Mouse (Mus musculus) c-Kit-positive CD71-positive TER-119-negative erythroid progenitor cells, embryonic 14.5 days (primary cell): ENCODE results near the gene Adgrg1.

ENCODE experiments used
- DNase-seq: peaks from one replicate; pipeline ENCODE4 v3.0.0-alpha.2; 2013; ENCODE audit warnings: low read depth

The Adgrg1 gene

DNA sequence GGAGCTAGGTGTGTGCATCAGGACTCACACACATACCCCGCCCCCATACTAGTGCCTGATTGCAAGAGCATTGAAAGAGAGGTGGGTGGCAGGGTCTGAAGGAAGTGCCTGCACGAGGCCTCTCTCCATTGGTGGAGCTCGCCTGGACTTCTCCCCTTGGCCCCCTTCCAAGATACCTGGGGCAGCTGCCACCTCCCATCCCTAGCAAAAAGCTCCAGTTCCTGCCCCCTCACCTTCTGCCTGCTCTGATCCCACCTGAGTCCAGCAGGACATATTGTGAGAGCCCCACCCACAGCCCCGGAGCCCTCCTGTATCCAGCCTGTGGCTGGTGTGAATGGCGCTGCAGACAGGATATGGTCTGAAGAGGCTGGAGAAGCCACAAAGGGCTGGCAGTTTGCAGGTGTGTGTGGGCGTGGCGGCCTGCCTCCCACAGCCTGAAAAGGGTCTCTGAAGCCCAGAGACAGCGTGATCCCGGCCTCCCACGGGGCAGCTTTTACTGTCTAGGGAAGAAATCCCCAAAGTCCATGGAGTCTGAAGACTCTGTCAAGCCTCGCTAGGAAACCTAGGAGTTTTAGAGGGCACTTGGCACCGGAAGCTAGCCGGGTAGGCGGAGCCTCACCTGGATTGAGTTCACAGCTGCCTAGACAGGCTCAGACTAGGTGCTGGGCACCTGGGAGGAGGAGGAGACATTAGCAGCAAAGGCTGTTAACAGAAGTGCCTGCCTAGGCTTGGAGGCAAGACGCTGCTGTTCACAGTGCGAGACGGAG lies 2.3 kb downstream of the Adgrg1 start:
- DNase-seq: no peak

DNA sequence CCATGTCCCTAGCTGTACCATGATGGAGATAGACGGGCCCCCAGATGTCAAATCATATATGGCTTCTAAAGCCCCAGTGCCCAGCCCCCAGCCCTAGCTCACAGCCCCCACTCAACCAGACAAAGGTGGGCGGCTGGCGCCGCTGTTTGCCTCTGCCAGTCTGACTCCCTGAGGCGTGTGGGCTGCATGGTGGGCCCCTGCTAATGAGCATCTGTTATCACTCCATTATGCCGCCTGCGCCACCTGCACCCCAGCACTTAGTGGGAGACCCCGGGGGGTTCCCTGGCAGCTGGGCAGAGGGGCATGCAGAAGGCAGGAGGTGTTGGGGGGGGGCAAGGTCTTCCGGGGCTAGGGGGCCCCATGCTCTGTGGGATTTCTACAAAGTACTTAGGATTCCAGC lies 3.6 kb downstream of the Adgrg1 start:
- DNase-seq: no peak

DNA sequence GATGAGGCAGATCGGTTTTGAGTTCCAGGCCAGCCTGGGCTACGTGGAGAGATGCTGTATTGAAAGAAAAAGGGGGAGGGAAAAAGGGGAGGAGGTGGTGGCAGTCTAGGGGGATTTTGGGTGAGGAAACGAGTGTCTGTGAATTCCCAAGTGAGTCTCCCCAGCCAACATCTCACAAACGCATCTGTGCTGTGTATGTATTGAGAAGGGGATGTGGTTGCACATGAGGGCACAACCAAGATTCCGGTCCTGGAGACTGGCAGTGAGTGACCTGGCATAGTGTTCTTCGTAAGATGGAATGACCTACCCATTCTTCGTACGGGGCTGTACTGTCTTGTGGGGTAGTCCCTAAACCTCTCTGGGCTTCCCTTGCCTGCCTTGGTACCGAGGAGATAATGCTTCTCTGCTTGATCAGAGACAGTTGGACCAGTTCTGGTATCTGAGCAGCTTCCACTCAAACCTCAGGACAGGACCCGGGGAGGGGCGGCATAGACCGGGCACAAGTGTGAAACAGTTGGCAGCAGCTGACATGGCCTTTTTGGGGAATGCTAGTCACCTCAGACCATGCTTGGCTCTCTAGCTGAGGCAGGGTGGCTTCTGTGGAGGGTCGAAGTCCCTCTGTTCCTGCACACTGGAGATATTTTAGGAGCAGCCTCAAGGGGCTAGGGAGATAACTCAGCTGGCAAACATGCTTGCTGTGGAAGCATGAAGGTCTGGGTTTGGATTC lies 4.2 kb downstream of the Adgrg1 start:
- no peak for DNase-seq

DNA sequence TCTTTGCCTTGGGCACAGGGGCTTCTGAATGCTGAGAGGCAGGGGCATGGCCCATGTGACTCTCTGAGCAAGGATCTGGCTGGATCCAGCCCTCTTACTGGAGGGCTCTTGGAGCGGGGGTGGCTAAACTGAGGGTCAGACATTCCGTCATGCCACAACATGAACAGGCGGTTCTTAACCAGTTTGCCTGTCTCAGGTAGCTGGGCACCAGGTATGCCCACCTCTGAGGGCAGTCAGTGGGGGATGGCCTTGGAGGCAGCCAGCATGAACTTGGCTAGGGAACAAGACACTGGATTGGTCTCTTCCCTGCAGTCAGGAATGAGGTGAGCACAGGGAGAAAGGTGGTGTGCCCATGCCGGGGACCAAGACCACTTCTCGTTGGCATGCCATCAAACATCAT lies 5.6 kb downstream of the Adgrg1 start:
- no peak for DNase-seq

DNA sequence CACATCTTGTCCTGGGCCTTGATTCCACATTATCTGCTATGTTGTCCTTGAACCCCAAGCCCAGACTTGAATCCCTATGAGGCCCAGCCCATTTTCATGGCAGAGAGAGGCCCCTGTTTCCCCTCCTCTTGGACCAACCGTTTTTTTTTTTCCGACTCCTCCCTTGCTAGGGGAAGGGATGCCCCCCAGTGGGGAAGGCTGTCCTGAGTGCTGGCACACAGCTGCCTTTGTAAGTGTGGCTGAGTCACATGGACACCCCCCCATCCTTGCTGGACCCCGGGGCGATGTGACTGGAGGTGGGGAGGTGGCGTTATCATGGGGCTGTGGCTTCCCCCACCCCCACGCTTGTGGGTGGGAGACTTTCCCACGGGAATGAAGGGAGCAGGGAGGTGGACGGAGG lies 6.4 kb downstream of the Adgrg1 start:
- no peak for DNase-seq

DNA sequence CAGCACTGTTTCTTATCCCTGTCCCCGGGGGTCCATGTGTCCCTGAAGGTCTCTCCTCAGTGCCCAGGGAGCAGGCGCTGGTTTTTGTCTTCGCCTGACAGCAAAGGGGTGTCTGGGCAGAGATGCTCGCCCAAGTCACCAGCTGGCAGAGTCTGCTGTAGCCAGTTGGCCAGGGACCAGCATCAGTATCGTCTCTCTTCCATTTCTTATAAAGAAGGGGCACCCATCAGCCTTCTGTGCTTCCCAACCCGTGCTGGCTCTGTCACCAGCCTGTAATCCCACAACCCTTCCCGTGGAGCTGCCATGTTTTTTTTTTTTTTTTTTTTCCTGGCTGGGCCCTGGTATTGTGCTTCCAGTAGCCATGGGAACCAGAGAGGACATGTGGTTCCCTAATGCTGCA lies 7.3 kb downstream of the Adgrg1 start:
- DNase-seq: no peak

DNA sequence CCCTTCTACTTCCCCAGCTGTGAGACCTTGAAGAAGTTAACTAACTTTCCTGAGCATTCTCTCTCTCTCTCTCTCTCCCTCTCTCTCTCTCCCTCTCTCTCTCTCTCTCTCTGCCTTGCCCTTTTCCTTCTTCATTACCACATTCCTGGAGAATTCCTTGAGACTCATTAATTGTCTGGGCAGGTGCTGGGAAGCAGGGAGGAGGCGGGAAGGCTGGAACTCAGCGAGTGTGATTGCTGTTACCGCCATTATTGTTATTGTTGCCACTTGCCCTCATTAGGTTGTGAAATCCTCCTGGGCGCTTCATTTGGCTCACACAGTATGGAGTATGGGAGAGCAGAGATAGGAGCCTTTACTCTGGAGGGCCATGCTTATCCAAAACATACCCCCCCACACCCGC lies 8.6 kb downstream of the Adgrg1 start:
- DNase-seq: no peak

DNA sequence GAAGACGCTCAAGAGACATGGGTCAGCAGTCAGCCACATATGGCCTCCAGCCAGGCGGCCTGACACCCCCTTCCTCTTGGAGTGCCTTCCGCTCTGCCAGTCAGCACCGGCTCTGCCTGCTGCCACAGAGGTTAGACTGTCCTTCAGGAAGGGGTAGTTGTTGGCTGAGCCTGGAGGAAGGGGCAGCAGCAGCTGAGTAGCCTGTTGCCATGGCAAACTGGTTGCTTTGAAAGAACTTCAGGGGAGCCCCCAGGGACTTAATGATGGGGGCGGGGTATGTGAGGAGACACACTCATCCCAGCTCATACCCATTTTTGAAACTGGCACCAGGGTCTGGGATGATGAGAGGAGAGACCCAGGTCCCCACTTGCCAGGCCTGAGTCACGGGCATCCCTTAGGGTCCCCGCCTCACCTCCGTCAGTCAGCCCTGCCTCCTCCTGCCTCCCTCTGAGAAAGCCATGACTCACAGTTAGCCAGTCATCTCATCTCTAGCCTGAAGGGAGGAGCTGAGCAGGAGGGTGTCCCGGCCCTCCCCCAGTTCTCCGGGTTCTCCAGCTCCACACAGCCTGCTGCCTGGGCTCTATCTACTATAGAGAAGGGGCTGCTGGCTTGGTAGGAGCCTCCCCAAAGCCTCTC lies 9.4 kb downstream of the Adgrg1 start:
- DNase-seq: peak; percentile 79

DNA sequence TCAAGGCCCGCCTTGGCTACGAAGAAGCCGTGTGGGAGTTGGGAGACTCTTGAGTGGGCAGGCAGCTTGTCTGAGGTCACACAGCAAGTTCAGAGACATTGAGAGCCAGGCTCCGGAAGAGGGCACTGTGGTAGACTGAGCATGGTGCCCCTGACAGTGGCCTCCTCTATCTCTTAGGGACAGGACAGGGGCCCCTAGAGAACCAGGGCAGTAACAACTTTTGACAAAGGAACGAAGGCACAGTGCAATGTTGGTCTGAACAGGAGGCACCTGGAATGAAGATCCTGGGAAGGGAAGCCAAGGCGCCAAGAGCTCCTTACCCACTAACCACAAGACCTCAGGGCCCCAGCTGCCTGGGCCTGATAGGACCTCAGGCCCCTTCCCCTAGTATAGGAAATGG lies 10.5 kb downstream of the Adgrg1 start:
- peak; percentile 62 for DNase-seq

DNA sequence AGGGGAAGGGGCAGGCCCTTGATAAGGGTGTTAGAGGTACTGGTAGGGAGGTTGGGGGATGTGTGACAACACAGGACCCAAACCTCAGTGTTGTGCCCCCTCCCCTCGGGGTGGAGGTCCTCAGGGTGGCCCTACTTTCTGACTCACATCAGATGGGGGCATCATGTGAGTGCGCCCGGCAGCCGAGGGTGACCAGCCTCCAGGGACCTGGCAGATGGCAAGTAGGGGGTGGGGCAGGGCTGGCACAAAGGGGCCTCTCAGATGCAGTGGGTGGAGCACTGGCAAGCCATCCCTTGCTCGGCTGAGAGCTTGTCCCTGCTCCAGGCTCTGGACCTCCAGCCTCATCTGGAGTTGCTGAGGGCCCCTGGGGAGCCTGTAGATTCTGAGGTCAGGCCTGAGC lies 12.1 kb downstream of the Adgrg1 start:
- DNase-seq: no peak

DNA sequence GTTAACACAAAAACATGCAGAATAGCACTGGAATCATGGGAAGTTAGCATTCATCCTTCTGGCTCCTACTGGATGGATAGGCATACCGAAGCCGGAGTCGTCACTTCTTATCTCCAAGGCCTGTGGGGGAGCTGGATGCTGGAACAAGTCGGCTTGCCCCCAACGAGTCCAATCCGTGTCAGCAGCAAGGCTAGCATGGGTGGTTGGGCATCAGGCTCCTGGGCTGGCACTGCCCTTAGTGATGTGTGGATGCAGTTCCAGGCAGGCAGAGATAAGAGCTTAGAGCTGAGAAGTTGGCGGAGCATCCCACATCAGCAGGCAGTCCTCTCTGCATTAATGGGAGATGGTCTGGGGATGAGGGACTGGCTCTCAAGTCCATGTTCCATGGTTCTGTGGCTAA lies 13.0 kb downstream of the Adgrg1 start:
- DNase-seq: no peak

DNA sequence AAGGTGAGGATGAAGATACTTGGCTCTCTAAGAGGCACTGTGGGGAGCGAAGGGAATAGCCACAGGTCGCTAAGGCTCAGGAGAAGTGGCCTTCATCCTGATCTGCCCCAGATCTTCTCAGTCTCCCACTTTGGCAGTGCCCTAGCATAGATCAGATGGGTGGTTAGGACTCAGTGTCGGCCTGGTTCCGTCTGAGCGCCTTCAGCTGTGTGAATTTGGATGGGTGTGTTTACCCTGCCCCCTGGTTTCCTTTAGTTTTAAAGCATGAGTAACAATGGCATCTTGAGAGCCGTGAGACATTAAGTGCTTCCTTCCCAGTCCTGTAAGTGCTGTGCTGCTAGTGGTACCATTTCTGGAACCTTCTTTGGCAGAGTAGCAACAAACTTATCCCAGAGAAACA lies 14.1 kb downstream of the Adgrg1 start:
- DNase-seq: no peak

DNA sequence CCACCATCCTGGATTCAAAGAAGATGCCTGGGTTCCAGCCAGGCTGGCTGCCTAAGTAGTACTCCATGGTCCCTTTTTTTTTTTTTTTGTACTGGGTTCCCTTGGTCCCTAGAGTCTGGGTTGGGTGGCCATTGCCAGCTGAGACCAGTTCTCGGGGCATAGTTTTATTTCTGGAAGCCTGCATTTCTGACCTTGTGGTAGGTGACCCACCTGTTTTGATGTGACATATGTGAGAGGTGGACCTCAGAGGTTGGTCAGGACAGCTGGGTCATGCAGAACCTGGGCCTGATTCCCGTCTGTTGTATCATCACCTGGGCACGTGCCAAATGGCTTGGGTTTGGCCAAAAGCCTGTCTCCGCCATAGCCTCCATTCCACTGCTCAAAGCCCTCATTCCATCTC lies 15.2 kb downstream of the Adgrg1 start:
- DNase-seq: no peak

DNA sequence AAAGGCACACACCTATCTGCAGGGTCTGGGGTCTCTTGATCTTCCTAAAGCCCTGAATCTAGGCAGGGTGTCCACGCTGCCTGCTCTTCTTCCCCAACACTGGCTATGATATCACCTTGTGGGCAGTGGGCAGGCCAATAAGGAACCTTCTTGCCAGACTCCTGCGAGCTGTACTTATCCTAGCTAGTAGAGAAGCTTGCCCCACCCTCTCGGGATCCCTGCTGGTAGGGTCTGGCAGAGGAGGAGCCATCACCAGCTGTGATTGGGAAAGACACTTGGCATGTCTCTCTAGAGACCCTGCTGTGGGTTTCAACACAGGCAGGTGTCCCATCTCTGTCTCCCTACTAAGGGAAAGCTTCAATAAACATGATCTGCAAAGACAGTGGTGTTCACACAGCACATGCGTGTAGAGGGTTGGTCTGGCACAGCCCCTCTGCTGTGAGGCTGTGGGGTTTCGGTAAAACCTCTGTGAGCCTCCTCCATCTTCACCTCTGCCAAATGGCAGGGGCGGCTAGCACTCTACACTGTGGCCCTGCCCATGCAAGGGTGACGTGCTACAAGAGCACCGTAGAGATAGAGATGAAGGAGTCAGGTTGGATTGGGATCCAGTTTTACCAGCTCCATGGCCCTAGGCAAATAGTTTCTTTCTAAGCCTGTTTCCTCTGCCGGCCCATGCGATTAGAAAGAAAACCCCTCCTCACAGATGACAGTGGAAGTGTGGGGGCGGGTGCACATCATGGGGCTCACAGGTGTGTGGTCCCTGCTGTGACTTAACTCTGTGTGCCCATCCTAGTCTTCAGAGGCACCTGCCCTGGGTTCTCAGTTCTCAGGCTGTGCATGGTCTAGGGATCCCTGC lies 16.3 kb downstream of the Adgrg1 start:
- no peak for DNase-seq

DNA sequence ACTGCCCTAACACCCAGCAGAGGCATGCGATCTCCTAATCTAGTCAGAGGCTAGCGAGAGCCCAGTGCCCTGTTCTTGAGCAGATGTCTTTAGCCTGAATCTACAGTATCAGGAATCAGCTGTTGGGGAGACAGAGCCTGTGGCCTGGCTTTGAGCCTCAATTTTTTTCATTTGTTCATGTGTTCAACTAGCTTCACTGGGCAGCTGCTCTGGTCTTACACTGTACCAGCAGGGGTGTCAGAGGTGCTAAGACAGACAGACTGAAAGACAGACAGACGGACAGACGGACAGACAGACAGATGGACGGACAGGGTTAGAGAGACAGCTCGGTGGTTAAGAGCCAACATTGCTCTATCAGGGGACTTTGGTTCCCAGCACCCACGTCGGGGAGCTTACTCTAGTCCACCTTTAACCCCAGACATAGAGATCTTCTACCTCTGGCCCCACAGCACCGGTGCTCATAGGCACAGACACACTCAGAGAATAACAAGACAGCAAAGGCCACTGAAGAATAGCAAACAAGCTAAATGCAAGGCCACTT lies 17.0 kb downstream of the Adgrg1 start:
- DNase-seq: no peak

DNA sequence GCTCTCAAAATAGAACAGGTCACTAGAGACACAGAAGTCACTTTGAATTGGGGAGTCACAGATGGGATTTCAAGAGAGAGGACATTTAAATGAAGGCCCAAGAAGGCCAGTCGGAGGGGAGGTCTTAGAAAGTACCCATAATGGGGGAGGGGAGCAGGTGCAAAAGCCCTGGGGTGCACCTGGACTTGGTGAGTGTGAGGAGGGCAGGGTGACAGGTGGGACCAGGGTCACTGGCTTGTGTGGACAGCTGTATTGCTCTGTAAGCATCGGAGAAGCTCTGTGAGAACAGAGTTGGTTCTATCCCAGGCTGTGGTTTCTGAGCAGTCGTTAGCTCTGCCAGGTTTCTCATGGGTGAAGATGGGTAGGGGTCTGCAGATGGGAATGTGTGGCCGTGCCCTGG lies 17.5 kb downstream of the Adgrg1 start:
- DNase-seq: no peak

DNA sequence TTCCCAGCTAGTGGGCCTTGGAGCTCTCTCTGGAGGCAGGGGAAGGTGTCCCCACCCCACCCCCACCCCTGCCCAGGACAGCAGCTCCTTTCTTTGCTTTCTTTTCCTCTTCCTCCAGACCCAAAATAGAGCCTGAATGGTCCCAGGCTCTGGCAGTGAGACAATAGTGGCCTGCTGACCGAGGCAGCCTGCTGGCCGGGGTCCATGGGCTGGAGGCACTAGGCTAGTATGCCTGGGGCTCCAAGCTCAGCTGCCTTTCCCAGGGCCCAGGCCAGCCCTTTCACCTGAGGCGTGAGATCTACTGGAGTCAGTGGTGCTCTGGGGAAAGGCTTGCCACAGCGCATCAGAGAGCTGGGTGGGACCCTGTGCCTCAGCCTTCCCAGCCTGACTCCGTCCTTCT lies 18.0 kb downstream of the Adgrg1 start:
- DNase-seq: no peak

DNA sequence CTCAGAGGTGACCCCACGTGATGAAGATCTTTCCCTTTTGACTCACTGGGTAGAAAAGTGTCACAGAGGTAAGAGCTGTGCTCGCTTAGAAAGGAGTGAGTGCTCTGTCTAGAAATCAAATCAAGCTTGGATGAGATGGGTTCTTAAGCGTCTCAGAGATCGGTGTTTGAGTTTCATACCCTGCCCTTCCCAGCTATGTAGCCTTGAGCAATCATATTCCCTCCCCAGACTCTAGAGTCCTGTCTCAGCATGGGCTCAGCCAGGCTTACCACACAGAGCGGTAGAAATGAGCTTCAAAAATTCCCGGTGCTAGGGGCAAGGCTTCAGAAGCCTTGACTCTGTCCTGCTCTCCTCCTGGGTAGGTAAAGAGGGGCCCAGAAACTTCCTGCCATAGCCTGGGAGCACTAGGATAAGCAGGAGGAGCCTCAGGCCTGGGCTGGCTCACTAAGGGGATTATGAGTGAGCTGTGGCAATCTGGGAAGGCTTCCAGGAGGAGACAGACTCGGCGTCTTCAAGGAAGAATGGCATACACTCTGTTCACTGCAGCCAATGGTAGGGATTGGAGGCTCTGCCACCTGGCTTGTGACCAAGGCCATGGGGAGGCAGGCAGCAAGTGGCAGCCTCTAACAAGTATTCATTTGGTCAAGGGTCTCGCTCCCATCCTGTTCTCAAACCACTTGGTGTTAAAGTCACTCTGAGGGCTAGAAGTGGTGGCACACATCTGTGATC lies 18.6 kb downstream of the Adgrg1 start:
- DNase-seq: no peak

DNA sequence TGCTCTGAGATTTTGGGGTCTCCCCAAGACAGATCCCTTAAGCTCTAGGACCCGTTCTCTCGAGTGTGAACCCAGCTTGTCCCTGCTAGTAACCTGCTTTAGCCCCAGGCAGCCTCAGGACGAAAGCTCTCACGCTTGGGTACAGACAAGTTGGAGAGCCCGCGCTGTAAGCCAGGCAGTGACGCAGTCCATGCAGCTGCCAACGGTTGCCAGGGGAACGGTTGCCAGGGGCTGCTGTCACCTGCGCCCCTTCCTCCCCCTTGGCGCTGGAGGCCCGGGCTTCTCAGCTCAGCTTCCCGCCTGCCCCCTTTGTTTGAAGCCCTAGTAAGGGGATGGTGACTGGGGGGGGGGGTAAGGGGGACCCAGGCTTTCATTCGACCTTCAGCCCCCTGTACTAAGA lies 19.5 kb downstream of the Adgrg1 start:
- no peak for DNase-seq

DNA sequence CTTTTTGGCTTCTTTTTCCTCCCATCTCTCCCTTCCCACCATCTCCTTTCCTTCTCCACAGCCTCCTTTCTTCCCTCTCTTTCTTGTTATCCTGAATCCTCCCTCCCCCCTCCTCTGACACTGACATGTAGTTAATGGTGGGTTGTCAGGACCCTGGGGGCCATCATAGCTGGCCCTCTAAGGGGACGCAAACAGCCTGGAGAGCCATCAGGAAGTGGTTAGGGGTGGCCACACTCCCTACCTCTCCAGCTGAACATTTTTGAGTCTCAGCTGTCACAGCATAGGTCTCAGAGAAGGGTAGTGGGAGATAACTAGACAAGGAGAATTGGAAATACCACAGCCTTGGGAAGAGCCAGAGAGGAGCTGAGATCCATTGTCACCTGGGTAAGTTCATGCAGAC lies 20.0 kb downstream of the Adgrg1 start:
- DNase-seq: no peak

DNA sequence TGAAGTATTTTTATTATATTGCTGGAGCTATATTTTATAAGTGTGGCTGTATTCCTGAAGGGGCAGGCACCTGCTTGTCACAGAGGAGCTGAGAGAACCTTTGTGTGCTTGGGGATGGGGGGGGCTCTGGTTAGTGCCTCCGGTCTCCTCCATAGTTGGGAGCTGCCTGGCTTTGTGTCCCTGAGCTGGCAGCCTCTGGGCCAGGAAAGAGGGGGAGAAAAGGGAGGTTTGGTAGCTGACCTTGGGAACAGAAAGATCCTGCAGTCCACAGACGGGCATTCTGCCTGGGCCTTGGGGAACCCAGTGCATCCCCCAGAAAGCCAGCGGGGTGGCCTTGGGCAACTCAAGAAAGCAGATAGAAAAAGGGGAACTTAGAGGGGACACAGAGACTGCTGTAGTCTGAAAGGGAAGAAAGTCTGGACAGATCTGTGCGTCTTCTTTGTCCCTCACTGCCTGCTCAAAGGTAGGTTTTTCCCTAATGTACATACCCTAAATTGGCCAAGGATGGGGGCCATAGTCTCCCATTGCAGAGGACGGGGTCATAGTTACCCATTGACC lies 20.9 kb downstream of the Adgrg1 start:
- no peak for DNase-seq
